Mouse (Mus musculus): ENCODE measurements around the gene Adprh. TPM values are rescaled to one million over a fixed set of nuclear protein-coding genes. Genes with fewer than 3 reads are reported as not detected.

Gene Adprh
- polyA plus RNA-seq, 1 experiment from 2014 or later, result 90.8 TPM

DNA sequence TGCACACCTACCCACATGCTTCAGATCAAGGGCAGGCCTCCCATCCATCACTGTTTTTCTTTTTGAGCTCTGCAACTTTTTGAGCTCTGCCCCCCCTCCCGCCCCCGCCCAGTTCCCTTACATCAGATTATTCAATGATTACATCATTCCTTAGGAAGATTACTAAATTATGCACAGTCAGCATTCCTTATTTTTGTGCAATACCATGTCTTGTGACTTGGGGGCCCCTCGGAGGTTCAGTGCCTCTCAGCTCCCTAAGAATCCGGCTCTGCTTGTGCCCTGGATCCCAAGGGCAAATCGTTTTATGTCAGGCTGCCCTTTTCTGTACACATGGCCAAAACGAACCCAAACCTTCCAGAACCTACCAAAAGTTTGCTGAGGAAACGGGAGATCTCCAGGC is 37.5 kb downstream of the Adprh start:
- Histone ChIP-seq H3K27ac (ENCODE audit: low read depth) (no peak overlapping the region), H3K4me1 (replicated peaks; ENCODE audit: control insufficient read depth, insufficient read depth, low read length) (no peaks in the 10 kb centered on the region), H3K27me3 (replicated peaks; ENCODE audit: control insufficient read depth, insufficient read depth, low read length) (no peaks in the 10 kb centered on the region), H3K9ac (ENCODE audit: low read length) (no peak overlapping the region), H3K4me3 (ENCODE audit: low read depth, low read length) (no peak overlapping the region), H3K4me2 (ENCODE audit: low read length) (no peak overlapping the region), H3K36me3 (ENCODE audit: control insufficient read depth, insufficient read depth, low read length) (no peaks in the 10 kb centered on the region), H3K9me3 (ENCODE audit: control insufficient read depth, low read length) (no peaks in the 10 kb centered on the region)
- DNase-seq (ENCODE audit: low spot score), result no peak
- no peak for ATAC-seq (replicated peaks; ENCODE audit: low FRiP score, low TSS enrichment, low read depth)
- 83% methylated on average over 7 of the region's 7 CpGs for WGBS

DNA sequence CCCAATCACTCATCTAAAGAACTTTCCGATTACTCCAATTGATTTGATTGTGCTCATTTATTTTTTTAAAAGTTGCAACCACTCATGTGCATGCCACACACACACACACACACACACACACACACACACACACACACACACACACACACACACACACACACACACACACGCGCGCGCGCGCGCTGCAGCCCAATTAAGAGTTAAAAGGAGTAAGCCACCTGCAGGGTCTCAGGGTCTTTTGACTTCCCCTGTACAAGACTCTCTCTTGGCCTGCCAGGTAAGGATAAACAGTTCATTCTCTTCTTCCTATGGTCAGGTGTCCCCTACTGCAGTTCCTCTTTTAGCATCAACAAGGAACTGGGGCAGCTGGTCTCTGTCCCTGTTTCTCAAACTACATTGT is 44.1 kb downstream of the Adprh start:
- no peaks in the 10 kb centered on the region for H3K36me3 ChIP-seq (ENCODE audit: control insufficient read depth, insufficient read depth, low read length)
- no peaks in the 10 kb centered on the region for H3K4me1 ChIP-seq (replicated peaks; ENCODE audit: control insufficient read depth, insufficient read depth, low read length)
- no peaks in the 10 kb centered on the region for H3K27me3 ChIP-seq (replicated peaks; ENCODE audit: control insufficient read depth, insufficient read depth, low read length)
- no peaks in the 10 kb centered on the region for H3K9me3 ChIP-seq (ENCODE audit: control insufficient read depth, low read length)
- H3K4me3 ChIP-seq (ENCODE audit: low read depth, low read length), result no peak overlapping the region
- no peak overlapping the region for H3K4me2 ChIP-seq (ENCODE audit: low read length)
- DNase-seq (ENCODE audit: low spot score) (no peak), ATAC-seq (replicated peaks; ENCODE audit: low FRiP score, low TSS enrichment, low read depth) (no peak)
- H3K27ac ChIP-seq (ENCODE audit: low read depth), result no peak overlapping the region
- WGBS, result 95% methylated on average over 8 of the region's 8 CpGs
- no peak overlapping the region for H3K9ac ChIP-seq (ENCODE audit: low read length)

DNA sequence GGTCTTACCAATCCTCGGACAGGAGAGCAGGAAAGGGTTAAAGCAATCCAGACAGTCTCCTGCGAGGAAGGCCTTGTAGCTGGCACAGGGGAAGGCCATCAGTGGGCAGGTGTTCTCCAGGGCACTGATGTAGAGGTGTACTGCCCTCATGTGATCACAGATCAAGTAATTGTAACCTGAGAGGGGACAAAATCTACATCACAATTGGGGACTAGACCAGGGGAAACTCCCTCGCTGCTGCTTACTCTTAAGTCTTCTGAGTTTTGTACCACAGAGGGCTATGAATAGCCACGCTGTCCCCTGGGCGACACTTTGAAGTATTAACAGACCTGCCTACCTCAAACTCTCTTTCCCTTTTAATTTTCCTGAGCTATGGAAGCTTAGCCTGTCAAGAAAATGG is 44.9 kb downstream of the Adprh start:
- Histone ChIP-seq H3K36me3 (ENCODE audit: control insufficient read depth, insufficient read depth, low read length) (no peaks in the 10 kb centered on the region), H3K9me3 (ENCODE audit: control insufficient read depth, low read length) (no peaks in the 10 kb centered on the region), H3K4me2 (ENCODE audit: low read length) (no peak overlapping the region), H3K27ac (ENCODE audit: low read depth) (no peak overlapping the region), H3K9ac (ENCODE audit: low read length) (no peak overlapping the region), H3K27me3 (replicated peaks; ENCODE audit: control insufficient read depth, insufficient read depth, low read length) (no peaks in the 10 kb centered on the region), H3K4me3 (ENCODE audit: low read depth, low read length) (no peak overlapping the region), H3K4me1 (replicated peaks; ENCODE audit: control insufficient read depth, insufficient read depth, low read length) (no peaks in the 10 kb centered on the region)
- WGBS, result 45% methylated on average over 5 of the region's 5 CpGs
- DNase-seq (ENCODE audit: low spot score) (no peak), ATAC-seq (replicated peaks; ENCODE audit: low FRiP score, low TSS enrichment, low read depth) (no peak)

DNA sequence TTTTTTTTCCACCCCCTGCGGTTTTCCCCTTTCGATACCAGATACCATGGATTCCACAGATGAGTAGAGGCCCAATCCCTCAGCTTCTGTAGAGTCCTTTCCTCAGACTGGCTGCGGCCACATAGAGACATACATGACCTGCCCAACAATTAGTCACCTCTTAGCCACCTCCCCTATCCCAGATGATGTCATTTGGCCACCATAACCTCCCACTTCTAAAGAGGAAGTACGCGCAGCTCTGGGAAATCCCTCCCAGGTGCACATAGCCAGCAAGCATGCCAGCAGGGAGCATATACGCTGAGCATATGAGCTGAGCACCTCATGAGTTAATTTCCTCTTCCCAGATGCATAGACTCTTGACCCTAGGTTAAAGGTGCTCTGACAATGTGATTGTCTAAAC is 45.8 kb downstream of the Adprh start:
- Histone ChIP-seq H3K4me1 (replicated peaks; ENCODE audit: control insufficient read depth, insufficient read depth, low read length) (no peaks in the 10 kb centered on the region), H3K36me3 (ENCODE audit: control insufficient read depth, insufficient read depth, low read length) (no peaks in the 10 kb centered on the region), H3K9ac (ENCODE audit: low read length) (no peak overlapping the region), H3K9me3 (ENCODE audit: control insufficient read depth, low read length) (no peaks in the 10 kb centered on the region), H3K27me3 (replicated peaks; ENCODE audit: control insufficient read depth, insufficient read depth, low read length) (no peaks in the 10 kb centered on the region), H3K4me3 (ENCODE audit: low read depth, low read length) (no peak overlapping the region), H3K27ac (ENCODE audit: low read depth) (no peak overlapping the region), H3K4me2 (ENCODE audit: low read length) (no peak overlapping the region)
- DNase-seq (ENCODE audit: low spot score) (no peak), ATAC-seq (replicated peaks; ENCODE audit: low FRiP score, low TSS enrichment, low read depth) (no peak)
- WGBS, result 75% methylated on average over 6 of the region's 6 CpGs

DNA sequence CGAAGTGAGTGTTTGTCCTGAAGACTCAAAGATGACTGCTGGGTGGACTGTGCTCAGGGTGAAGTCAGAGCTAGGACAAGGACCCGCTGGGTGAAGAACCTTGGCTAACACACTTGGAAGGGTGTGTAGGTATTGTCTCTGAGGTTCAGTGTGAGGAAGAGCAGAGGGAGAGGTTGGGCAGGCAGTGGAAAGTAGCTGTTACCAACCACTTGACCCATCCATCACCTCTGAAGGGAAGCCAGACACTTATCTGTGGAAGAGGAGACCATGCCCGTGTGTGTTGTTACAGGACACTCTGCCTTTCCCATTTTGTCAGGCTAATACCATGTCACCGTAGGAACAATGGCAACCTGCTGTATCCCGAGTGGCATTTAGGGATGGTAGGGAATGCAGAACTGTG is 46.2 kb downstream of the Adprh start:
- Histone ChIP-seq H3K4me1 (replicated peaks; ENCODE audit: control insufficient read depth, insufficient read depth, low read length) (no peaks in the 10 kb centered on the region), H3K27me3 (replicated peaks; ENCODE audit: control insufficient read depth, insufficient read depth, low read length) (no peaks in the 10 kb centered on the region), H3K9me3 (ENCODE audit: control insufficient read depth, low read length) (no peaks in the 10 kb centered on the region), H3K9ac (ENCODE audit: low read length) (no peak overlapping the region), H3K27ac (ENCODE audit: low read depth) (no peak overlapping the region), H3K4me2 (ENCODE audit: low read length) (no peak overlapping the region), H3K4me3 (ENCODE audit: low read depth, low read length) (no peak overlapping the region), H3K36me3 (ENCODE audit: control insufficient read depth, insufficient read depth, low read length) (no peaks in the 10 kb centered on the region)
- DNase-seq (ENCODE audit: low spot score) (no peak), ATAC-seq (replicated peaks; ENCODE audit: low FRiP score, low TSS enrichment, low read depth) (no peak)
- 77% methylated on average over 5 of the region's 5 CpGs for WGBS

DNA sequence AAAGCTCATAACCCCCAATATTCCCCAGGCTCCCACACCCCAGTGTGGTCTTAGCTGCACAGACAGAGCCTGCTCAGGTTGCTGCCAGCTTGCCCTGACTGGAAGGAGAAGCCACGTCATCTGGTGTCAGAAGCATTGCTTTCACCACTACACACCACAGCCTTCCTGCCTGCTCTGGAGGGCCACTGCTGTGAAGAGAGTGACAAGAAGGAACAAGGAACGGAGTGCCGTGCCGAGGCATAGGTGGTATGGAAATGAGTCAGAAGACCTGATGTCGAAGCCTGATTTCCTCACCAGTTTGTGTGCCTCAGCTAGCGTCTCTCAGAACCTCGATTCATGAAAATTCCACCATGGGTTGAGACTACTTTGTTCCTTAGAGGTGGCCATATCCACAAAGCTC is 48.9 kb downstream of the Adprh start:
- no peak overlapping the region for H3K9ac ChIP-seq (ENCODE audit: low read length)
- WGBS, result 90% methylated on average over 7 of the region's 7 CpGs
- ATAC-seq (replicated peaks; ENCODE audit: low FRiP score, low TSS enrichment, low read depth) (no peak), DNase-seq (ENCODE audit: low spot score) (no peak)
- no peaks in the 10 kb centered on the region for H3K9me3 ChIP-seq (ENCODE audit: control insufficient read depth, low read length)
- no peaks in the 10 kb centered on the region for H3K36me3 ChIP-seq (ENCODE audit: control insufficient read depth, insufficient read depth, low read length)
- no peak overlapping the region for H3K4me3 ChIP-seq (ENCODE audit: low read depth, low read length)
- peaks cover 8% of the 10 kb centered on the region for H3K4me1 ChIP-seq (replicated peaks; ENCODE audit: control insufficient read depth, insufficient read depth, low read length)
- H3K4me2 ChIP-seq (ENCODE audit: low read length), result no peak overlapping the region
- H3K27me3 ChIP-seq (replicated peaks; ENCODE audit: control insufficient read depth, insufficient read depth, low read length), result no peaks in the 10 kb centered on the region
- H3K27ac ChIP-seq (ENCODE audit: low read depth), result no peak overlapping the region

DNA sequence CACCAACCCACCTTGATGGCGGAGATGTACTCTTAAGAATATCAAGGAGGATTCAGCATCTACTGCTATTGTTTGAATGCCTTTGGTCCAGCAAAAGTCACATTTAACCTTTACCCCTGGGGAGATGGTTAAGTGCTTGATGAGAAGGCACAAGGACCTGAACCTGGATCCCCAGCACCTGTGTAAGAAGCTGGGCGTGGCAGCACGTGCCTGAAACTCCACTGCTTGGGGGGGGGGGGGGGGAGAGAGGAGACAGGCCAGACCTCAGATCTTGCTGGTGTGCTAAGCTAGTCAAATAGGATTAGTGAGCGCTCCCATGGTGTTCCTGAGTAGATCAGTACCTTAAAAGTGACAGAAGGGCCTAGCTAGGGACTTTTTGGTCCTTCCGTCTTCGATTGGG is 51.0 kb downstream of the Adprh start:
- H3K9me3 ChIP-seq (ENCODE audit: control insufficient read depth, low read length), result no peaks in the 10 kb centered on the region
- H3K9ac ChIP-seq (ENCODE audit: low read length), result no peak overlapping the region
- no peaks in the 10 kb centered on the region for H3K36me3 ChIP-seq (ENCODE audit: control insufficient read depth, insufficient read depth, low read length)
- DNase-seq (ENCODE audit: low spot score), result no peak
- peaks cover 8% of the 10 kb centered on the region for H3K4me1 ChIP-seq (replicated peaks; ENCODE audit: control insufficient read depth, insufficient read depth, low read length)
- H3K4me3 ChIP-seq (ENCODE audit: low read depth, low read length), result no peak overlapping the region
- no peak overlapping the region for H3K27ac ChIP-seq (ENCODE audit: low read depth)
- ATAC-seq (replicated peaks; ENCODE audit: low FRiP score, low TSS enrichment, low read depth), result no peak
- H3K4me2 ChIP-seq (ENCODE audit: low read length), result no peak overlapping the region
- WGBS, result 79% methylated on average over 6 of the region's 6 CpGs
- H3K27me3 ChIP-seq (replicated peaks; ENCODE audit: control insufficient read depth, insufficient read depth, low read length), result no peaks in the 10 kb centered on the region

DNA sequence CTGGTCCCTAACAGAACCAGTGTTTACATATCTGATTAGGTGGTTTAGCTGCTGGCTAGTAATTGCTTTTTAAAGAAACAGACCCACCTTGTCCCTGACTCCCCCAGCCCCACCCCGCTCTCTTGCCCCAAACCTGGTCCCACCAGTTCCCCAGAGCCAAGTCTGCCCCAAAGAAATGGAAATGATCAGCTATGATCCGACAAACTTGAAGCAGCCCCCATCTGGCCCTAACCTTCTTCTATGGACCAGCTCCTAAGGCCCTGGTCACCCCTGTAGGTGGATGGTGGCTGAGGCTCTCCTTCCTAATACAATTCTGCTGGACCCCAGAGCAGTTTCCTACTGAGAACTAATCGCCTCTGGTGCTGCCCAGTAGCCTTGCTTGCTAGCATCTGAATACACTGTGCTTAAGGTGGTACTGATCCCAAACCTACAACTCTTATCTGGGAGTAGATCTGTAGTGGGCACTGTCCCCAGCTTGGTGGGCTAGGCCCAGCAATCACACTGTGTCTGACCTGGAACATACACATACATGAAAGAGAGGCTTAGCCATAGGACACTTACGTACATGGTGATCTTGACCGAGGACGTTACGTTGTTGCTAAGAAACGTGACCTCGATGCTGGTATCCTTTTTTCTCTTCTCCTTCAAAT is 52.1 kb downstream of the Adprh start:
- Histone ChIP-seq H3K4me3 (ENCODE audit: low read depth, low read length) (0 out of 2 replicates have a peak overlapping the region, but pooled peaks have one; percentile 10), H3K27ac (ENCODE audit: low read depth) (no peak overlapping the region), H3K9me3 (ENCODE audit: control insufficient read depth, low read length) (no peaks in the 10 kb centered on the region), H3K9ac (ENCODE audit: low read length) (no peak overlapping the region), H3K27me3 (replicated peaks; ENCODE audit: control insufficient read depth, insufficient read depth, low read length) (no peaks in the 10 kb centered on the region), H3K4me1 (replicated peaks; ENCODE audit: control insufficient read depth, insufficient read depth, low read length) (peaks cover 13% of the 10 kb centered on the region), H3K4me2 (ENCODE audit: low read length) (peak overlapping the region; percentile 47), H3K36me3 (ENCODE audit: control insufficient read depth, insufficient read depth, low read length) (no peaks in the 10 kb centered on the region)
- ATAC-seq (replicated peaks; ENCODE audit: low FRiP score, low TSS enrichment, low read depth) (no peak), DNase-seq (ENCODE audit: low spot score) (no peak)
- 72% methylated on average over 9 of the region's 9 CpGs for WGBS

DNA sequence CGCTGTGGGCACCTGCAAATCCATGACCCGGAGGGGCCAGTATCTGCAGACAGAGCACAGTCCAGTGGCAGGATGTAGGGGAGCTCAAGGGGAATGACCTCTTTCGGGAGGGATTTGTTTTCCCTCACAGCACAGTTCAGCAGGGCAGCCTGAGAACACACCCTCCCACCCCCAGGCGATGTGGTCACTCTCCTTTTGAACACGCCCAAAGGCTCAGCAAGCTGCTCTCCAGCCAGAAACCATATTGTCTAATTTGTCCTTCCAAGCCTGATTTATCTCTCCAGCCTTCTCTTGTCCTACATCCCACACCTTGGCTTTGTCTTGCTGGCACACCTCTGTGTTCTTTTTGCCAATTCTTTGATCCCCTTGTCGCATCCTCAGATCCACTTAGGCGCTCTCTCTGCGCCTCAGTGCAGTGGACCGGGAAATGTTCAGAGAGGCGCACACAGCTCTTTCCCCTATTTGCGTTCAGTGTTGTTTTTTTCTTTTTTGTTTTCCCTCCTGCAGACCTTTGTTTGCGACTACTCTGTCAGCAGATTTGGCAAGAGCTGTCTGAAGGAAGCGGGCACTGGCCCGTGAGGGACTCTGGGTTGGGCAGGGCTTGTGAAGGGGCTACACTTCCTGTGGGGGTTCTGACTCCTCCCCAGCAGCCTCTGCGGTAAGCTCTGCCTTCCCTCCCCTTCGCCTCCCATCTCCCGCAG is 52.8 kb downstream of the Adprh start:
- peak overlapping the region; percentile 1; the same call in 1 of the 2 replicates for H3K27ac ChIP-seq (ENCODE audit: low read depth)

More for the DNA sequence above, 52.8 kb downstream of the Adprh start:
- Histone ChIP-seq H3K4me1 (replicated peaks; ENCODE audit: control insufficient read depth, insufficient read depth, low read length) (peaks cover 13% of the 10 kb centered on the region), H3K36me3 (ENCODE audit: control insufficient read depth, insufficient read depth, low read length) (no peaks in the 10 kb centered on the region), H3K9ac (ENCODE audit: low read length) (peak overlapping the region; percentile 8), H3K4me2 (ENCODE audit: low read length) (peak overlapping the region; percentile 47), H3K27me3 (replicated peaks; ENCODE audit: control insufficient read depth, insufficient read depth, low read length) (no peaks in the 10 kb centered on the region), H3K4me3 (ENCODE audit: low read depth, low read length) (peak overlapping the region; percentile 10; the same call in 1 of the 2 replicates), H3K9me3 (ENCODE audit: control insufficient read depth, low read length) (no peaks in the 10 kb centered on the region)
- 19% methylated on average over 17 of the region's 17 CpGs for WGBS
- DNase-seq (ENCODE audit: low spot score) (peak; percentile 62), ATAC-seq (replicated peaks; ENCODE audit: low FRiP score, low TSS enrichment, low read depth) (peak; percentile 50; the same call in 1 of the 2 replicates)
